Mouse (Mus musculus) testis, postnatal 10 days (tissue): ENCODE measurements around the gene Miip.

Experiments
- DNase-seq: peaks from one replicate; pipeline ENCODE4 v3.0.0; 2021; ENCODE audit warnings: low spot score

The Miip gene

GRCm38 (mm10) chr4:147868450-147869031 is at the start of gene Miip, which contains the start of gene Fv1:
Gene Miip, minus strand, starts transcription at chr4:147868816.
Gene Fv1, plus strand, starts transcription at chr4:147868979.
- DNase-seq, result peak; percentile 94

GRCm38 (mm10) chr4:147909486-147909885 is 40.9 kb upstream of the Miip start:
- DNase-seq, result no peak

GRCm38 (mm10) chr4:147906230-147906629 is 37.6 kb upstream of the Miip start:
- DNase-seq, result no peak

DNA sequence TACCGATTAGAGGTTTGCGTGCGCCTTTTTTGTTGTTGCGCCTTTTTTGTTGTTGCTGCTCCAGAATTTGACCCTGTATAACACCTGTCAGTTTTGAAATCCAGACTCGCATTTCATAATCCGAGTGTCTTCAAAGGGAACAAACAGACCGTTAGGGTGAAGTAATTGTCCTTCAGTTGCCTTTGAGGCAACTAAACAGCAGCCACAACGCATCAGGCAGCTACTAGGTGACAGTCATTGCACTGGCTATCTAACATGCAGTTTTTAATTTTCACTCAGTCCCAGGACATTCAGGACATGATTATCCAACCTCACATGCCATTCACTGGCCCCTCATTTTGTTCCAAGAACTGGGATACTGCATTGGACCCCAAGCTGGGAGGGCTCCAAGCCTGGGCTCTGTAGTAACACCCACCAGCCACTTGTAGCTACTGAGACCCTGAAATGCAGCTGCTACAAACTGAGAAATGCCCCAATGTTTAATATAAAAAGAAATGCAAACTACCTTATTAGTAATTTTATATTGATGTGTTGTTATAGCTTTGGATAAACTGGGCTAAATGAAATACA is 36.6 kb upstream of the Miip start:
- DNase-seq, result no peak

- peak; percentile 92 for DNase-seq
These were observed 35.9 kb upstream of the Miip start, which contains the start of gene Mfn2 for GRCm38 (mm10) chr4:147904313-147905089. Gene Mfn2, minus strand, starts transcription at chr4:147904704.

DNA sequence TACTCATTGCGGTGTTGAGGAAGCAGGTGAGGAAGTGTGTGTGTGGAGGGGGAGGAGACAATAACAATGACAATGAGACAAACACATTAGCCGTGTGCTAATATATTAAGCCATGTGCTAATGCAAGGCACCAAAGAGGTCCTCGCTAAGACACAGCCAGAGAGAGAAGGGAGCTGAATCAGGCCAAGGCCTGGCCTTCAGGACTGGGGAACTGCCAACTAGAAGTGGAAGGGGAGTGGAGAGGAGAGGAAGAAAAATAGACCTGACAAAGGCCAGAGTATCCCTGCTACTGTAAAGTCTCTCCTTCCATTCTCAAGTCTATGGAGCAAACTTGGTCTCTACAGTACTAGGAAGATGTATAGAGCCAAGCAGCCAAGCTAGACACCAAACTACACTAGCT is 35.0 kb upstream of the Miip start:
- no peak for DNase-seq

- DNase-seq, result no peak
These were observed 34.4 kb upstream of the Miip start for GRCm38 (mm10) chr4:147902906-147903500.

DNA sequence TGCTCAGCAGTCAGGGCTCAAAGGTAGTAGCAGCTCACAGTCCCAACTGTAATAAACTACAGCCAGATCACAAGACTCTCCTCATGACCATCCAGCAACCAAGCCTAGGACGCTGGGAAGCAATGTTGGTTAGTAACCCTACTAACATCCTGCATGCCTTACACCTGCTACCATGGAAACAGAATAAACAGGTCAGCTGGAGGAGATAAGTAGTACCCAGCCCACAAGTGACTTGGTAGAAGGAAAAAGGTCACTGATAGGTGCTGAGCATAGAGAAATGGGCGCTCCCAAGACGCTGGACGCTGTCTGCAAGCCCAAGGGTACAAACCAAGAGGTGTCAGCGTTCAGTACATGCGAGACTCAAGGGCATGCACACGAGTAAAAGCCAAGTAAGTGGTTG is 31.8 kb upstream of the Miip start:
- no peak for DNase-seq

DNA sequence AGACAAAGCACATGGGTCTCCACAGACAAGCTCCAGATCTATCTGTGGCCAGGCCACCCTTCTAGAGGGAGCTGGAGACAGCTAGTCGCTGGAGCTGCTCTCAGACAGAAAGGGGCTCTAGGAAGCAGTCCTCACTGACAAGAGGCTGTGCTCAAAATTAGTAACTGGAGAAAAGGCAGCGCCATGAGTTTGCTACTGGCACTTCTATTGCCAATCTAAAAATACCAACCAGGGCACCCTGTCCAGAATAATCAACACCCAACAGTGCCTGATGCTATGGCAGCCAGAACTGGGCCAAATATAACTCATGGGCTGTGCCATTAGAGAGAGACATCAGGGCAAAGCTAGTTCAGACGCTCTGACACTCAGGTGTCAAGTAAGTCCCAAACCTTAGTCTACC is 28.7 kb upstream of the Miip start:
- no peak for DNase-seq

DNA sequence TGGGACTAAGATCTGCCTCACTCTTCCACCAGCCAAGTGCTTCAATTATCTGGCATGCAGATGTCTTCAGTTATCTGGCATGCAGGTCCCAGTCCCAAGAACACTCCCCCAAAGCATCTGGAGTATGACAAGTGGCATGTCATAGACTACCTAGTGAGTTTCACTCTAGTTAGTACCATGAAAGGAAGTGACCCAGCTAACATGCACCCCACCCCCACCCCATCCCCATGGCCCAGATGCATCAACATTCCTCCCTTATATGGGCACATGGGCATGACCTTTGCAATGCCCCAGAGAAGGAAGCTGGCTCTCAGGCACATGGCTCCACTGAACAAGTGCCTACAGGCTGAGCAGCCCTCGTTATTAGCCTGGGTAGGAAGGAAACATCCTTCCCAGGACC is 27.8 kb upstream of the Miip start:
- DNase-seq, result no peak

DNA sequence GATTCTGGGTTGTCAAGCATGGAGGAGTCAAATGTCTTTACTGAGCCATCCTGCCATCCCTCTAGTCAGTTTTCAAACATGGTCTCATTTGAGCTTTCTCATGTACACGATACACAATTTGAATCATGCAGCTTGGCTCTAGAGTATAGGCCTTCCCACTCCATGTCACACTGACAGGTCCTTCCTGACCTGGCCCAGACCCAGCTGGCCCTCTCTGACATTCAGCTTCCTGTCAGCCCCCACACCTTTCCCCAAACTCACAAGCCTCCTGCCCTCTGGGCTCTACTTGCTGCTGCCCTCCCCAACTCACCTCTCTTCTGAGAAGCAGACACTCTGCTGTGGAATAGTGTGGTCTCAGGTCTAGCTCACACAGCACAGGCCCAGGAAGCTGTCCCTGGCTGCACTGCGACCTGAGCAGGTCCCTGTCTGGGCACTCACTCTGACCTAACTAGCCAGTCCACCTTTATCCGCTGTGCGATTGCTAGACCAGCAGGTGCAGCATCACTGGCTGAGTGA is 27.3 kb upstream of the Miip start:
- no peak for DNase-seq

- DNase-seq, result no peak
These were observed 21.7 kb upstream of the Miip start for GRCm38 (mm10) chr4:147890341-147890740.

DNA sequence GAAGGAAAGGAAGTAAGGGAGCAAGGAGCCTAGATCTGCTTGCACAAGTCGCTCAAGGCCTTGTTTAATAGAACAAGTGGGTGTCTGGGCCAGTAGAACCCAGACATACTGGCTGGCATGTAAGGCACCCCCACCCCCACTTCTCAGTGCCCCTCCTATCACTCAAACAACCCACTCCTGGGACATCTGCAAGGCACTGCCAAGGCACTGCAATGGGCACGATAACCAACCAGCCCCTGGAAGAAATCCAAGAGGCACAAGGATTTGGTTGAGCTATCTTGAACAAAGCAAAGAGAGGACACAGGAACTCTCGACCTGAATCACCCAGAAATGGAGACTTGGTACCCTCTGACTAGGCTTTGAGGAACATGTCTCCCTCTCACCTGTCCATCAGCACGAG is 19.6 kb upstream of the Miip start:
- no peak for DNase-seq

DNA sequence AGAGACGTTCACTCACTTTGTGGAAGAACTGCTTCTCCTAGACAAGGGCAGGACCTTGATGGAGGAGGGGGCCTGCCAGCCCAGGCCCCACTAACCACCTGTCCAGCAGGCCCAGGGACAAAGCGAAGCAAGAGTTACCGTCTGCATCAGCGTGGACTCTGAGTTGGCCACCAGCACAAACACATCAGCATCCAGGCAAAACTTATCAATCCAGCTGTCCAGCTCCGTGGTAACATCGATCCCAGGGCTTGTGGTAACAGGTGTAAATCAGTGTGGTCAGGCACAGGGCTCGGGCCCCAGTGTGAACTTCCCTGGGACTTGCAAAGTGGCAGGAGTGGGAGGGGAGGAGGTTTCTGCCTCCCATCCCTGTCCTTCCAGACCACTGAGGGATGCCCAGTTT is 18.7 kb upstream of the Miip start:
- no peak for DNase-seq

- no peak for DNase-seq
These were observed 17.5 kb upstream of the Miip start for GRCm38 (mm10) chr4:147886158-147886557.

DNA sequence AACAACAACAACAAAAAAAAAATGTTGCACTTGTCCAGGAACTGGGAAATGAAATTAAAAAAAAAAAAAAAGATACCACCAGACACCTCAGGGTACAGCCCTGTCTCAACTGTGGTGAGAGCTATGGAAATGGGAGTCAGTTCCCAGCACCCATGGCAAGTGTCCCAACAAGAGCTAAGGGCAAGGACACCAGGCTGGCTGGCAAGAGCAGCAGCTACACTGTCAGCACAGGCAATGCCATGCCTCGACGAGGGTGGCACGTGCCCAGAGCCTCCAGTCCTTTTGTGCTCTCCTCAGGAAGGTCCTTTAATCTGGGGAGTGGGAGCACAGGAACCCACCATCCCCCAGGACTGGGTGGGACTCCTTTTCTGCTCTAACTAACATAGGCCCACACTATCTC is 15.5 kb upstream of the Miip start:
- no peak for DNase-seq

DNA sequence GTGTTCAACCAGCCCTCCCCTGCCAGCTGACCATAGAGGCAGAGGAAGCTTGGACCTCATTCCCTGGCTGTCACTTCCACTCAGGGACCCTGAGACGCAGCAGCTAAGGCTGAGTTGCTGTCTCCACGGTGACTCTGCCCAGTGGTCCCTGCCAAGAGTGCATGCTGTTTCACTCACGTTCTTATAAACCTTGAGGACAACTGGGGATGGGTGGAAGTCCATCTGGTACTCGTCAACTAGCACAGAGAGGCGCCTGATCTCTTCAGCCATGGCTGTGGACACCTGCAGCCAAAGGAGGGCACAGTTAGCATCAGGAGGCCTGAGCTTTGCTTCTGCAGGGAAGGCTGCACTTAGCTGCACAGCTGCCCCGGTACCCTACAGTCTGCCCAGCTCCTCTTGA is 14.4 kb upstream of the Miip start:
- DNase-seq, result no peak

DNA sequence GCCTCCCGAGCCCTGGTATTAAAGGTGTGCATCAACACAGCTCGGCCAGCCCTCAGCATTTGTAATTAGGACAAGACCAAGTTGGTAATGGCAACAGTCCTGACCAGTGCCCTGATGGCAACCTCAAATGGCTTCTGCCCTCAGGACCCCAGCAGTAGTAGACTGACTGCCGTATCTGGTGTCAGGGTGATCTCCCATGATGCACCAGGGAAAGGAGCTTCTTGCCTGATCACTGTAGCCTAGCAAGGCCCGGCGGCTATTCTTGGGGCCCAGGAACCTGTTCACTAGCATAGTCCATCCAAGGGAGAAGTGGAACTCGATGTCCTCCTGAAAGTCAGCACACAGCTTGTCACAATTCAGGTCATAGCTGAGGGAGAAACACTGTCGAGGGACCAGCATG is 13.2 kb upstream of the Miip start:
- no peak for DNase-seq

GRCm38 (mm10) chr4:147879865-147880264 is 11.2 kb upstream of the Miip start:
- DNase-seq, result no peak

DNA sequence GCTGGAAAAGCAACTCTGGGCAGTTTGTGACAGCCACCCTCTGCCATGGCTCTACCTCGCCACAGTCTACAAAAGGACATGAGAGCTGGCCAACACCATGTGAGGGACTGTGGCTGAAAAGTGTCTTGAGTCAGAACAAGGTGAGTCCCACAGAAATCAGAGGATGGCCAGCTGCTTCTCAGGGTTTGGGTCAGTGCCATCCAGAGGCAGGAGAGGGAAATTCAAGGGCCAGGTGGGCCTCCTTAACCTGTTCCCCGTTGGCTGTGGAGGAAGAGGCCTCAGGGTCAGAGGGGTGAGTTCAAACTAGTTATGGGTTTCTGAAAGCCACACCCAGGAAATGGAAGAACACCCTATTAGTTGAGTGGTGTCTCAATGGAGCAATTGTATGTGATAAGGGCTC is 10.8 kb upstream of the Miip start:
- no peak for DNase-seq

DNA sequence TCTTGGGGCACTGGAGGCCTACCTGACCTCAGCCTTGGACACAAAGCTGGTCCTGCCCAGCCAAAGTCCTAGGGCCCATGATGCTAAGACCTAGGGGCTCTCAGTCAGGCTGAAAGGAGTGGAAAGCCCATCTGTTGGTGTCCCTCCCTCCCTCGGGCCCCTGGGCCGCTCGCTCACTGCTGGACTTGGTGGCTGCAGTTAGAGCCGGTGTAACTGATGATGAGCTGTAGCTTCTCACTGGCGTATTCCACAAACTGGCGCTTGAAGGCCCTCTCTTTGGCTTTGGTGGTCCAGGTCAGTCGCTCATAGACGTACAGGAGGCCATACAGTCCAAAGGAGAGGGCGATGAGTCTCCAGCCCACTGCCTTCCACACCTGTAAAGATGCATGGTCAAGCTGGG is 9.9 kb upstream of the Miip start:
- DNase-seq, result no peak

DNA sequence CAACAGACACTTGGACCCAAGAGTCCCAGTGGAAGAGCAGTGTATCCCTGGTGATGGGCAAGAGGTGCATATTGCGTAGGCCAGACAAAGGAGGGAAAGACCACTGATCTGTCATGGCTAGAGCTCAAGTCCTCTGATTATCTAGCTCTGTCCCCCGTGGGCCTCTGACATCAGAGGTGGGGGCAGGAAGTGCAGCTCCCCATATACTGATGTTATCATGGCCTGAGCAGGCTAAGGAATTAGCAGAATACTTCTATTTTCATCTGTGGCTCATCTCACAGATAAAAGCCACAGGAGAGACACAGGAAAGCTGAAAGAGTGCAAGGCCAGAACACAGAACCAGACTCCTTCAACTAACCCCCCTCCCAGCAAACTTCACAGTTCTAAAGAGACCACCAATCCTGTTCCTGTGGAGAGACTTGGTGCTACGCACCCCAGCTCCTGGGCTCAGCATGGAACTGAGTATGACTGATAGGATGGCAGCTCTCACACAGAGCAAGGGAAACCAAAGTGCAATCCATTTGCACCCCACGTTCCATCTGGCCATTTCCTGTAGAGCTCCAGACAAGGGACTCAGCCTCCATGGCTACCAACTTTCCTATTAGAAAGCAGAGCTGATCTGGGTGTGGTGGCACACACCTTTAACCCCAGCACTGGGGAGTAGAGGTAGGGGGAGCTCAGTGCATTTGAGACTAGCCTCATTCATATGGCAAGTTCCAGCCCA is 7.4 kb upstream of the Miip start:
- DNase-seq, result no peak
